Mouse (Mus musculus): Measurements from ENCODE around the gene Scamp4.

Gene Scamp4

DNA sequence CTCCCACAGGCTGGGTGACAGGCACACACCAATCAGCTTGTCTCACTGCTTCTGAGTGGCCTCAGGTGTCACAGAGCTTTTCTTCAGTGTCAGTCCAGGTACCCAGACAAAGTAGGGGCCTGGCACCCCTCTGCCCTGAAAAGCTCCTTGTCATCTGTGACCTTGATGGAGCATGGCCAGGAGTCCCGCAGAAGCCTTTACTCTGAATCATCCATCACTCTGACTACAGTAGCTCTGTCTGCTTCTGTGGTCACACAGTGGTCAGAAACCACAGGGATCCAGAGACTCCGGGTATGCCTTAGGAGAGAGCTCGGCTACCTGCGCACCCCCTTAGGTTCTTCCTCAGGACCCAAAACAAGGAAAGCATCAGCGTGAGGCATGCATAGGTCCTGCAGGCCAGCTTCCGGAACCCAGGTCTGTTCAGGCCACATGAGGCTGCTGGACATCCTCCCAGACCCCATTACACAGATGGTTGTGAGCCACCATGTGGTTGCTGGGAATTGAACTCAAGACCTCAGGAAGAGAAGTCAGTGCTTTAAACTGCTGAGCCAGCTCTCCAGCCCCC lies 50.6 kb downstream of the Scamp4 start:
- no peak for DNase-seq (ENCODE audit: low spot score)

GRCm38 (mm10) chr10:80654866-80655265 lies 52.2 kb downstream of the Scamp4 start:
- DNase-seq (ENCODE audit: low spot score): no peak

DNA sequence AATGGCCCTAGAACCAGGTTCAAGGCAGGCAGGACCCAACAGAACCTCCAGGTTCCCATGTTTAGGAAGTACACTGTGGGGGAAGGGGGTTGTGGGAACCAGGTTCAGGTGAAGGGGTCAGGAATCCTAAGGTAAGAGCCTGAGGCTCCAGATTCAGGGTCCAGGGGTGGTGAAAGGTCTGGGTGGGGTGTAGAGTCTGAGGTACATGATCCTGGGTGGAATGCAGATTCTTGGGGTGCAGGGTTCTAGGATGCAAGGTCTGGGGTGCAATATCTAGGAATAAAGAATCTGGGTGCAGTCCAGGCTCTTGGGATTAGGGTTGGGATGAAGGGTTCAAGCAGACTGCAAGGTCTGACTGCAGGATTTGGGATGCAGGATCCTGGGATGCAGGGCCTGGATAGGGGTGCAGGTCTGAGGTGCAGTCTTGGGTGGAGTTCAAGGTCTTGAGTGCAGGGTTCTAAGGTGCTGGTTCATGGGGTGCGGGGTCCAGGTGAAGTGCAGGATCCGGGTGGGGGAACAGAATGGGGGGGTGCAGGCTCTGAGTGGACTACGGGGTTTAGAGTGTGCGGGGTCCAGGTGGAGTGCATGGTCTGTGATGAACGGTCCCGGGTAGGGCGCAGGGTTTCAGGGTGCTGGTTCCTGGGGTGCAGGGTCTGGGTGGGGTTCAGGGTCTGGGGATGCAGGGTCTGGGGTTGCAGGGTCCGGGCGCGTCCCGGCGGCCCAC lies 52.9 kb downstream of the Scamp4 start:
- DNase-seq (ENCODE audit: low spot score): no peak

DNA sequence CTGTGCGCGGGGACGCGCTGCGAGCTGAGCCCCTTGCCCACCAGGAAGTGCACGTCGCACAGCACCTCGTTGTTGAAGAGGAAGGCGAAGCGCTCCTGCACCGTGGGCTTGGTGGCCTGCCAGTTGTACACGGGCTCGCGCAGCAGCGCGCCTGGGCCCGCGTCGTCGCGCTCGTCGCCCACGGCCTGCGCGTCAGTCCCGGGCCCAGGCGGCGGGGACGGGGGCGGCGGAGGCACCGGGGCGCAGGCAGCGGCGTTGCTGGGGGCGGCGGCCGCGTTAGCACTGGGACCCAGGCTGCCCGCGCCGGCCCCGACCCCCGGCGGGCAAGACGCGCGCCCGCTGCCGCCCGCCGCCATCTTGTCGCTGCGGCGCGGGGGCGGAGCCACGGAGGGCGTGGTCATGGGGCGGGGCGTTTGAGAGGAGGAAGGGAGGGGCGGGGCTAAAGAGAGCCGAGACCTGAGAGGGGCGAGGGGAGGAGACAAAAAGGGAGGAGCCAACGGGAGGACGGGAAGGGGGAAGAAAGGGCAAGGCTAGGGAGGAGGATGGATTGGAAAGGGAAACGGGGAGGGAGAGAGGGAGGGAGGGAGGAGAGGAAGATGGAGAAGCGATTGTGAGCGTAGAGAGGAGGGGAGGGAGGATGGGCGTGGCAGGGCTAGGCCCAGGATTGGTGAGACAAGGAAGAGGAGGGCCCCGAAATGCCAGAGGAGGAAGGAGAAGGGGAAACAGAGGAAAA lies 53.6 kb downstream of the Scamp4 start:
- DNase-seq (ENCODE audit: low spot score): peak; percentile 96

GRCm38 (mm10) chr10:80656863-80657623 lies 54.4 kb downstream of the Scamp4 start, which contains the start of gene Btbd2:
Gene Btbd2 (minus strand): TSS chr10:80657071.
- no peak for DNase-seq (ENCODE audit: low spot score)

- DNase-seq (ENCODE audit: low spot score): no peak
Measured at GRCm38 (mm10) chr10:80658194-80658840, 55.6 kb downstream of the Scamp4 start.

DNA sequence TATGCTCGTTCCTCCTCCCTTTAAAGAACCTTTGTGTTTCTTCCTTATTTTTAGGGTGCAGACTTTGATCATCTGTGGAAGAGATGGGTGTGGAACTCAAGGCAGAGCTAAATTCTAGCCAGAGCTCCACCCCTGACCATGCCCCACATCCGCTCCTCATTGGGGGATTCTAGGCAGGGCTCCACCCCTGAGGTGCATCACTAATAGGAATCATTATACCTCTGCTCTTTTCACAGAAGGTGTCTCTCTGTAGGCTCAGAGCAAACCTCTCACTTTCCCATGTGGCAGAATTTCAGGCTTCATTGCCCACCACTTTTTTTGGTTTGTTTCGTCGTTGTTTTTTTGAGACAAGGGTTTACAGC lies 56.1 kb downstream of the Scamp4 start:
- no peak for DNase-seq (ENCODE audit: low spot score)

GRCm38 (mm10) chr10:80659213-80659612 lies 56.5 kb downstream of the Scamp4 start:
- peak; percentile 62 for DNase-seq (ENCODE audit: low spot score)

DNA sequence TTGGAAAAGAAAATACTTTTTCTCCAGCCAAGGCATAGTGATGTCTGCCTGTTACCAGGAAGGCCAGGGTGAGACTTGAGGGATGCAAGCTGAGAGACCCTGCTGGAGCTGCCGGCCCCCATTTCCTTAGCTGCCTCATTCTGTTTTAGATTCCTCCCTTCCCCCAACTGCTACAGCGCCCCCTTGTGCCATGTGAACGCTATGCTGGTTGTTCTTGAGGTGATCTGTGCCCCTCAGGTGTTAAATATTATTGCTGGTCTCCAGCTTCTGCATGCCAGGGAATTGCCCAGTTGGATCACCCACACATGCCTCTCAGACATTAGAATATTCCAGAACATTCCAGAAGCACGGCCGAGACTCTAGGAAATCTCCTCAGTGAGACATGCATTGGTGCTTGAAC lies 58.5 kb downstream of the Scamp4 start:
- no peak for DNase-seq (ENCODE audit: low spot score)

GRCm38 (mm10) chr10:80663485-80664196 lies 61.0 kb downstream of the Scamp4 start:
- DNase-seq (ENCODE audit: low spot score): no peak

DNA sequence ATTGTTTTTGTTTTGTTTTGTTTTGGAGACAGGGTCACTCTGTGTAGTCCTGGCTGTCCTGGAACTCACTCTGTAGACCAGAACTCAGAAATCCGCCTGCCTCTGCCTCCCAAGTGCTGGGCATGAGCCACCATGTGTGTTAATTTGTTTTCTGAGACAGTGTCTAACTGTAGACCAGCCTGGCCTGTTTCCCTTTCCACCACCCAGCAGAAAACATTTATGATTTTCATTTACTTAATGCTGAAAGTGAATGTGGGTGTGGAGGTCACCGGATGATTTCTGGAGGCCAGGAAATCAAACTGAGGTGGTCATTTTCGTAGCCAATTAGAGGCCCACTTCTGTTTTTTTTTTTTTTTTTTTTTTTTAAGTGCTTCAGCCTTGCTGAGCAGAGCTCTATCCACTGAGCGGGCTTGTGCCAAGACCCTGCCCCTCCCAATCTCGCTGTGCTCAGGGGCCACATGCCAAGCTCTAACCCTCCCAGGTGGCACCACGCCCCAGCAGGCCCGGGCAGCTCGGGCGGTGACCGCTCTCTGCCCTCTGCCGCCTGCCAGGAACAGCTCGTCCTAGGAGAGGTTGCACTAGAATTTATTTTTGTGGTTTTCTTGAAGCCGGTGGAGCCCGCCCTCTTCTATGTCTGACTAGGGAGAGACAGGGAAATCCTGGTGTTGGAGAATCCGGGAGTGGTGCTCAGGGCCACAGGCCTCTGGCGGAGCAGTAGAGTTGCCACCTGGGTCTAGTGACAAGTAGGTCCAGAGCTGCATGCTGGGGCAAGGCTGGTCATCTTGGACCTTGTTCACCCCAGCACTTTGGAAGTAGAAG lies 61.7 kb downstream of the Scamp4 start:
- peak; percentile 86 for DNase-seq (ENCODE audit: low spot score)

GRCm38 (mm10) chr10:80665016-80665380 lies 62.3 kb downstream of the Scamp4 start:
- peak; percentile 56 for DNase-seq (ENCODE audit: low spot score)

Measured in ovary, postnatal 36 days (tissue).